Mouse (Mus musculus) colon, adult 2 months (tissue): ENCODE measurements around the gene Slc11a2. TPM values are rescaled to one million over a fixed set of nuclear protein-coding genes. Genes with fewer than 3 reads are reported as not detected.

Experiments
- polyA plus RNA-seq: library from polyadenylated mRNA; depleted of rRNA; stranded (reverse); fragments of >200 nt; gene quantifications from 2 replicates; pipeline ENCODE4 v1.2.3, GENCODE M21; 2012; rRNA removed

The Slc11a2 gene
- 33.4 and 40.0 TPM in 2 replicates for polyA plus RNA-seq

GRCm38 (mm10) chr15:100424396-100425122 lies at the start of gene Slc11a2:
TSS of gene Slc11a2 (minus strand) at chr15:100425072.

GRCm38 (mm10) chr15:100468295-100469188 lies 43.7 kb upstream of the Slc11a2 start, which contains the start of gene Letmd1:
TSS of gene Letmd1 (plus strand) at chr15:100469023.

GRCm38 (mm10) chr15:100421758-100422197 lies 3.1 kb downstream of the Slc11a2 start, which contains the start of gene Gm5475:
TSS of gene Gm5475 (plus strand) at chr15:100422147.

GRCm38 (mm10) chr15:100364242-100364641 lies 60.6 kb downstream of the Slc11a2 start, which contains the start of gene Higd1c:
TSS of gene Higd1c (plus strand) at chr15:100364542.

GRCm38 (mm10) chr15:100352711-100353250 lies 72.1 kb downstream of the Slc11a2 start, which contains the start of the genes Methig1 and Mettl7a2:
TSS of gene Methig1 (plus strand) at chr15:100353149.
TSS of gene Mettl7a2 (plus strand) at chr15:100353200.

Other genes starting within 250 kb of the Slc11a2 start
- 33.6 and 37.1 TPM in 2 replicates for gene Atf1, start 197.3 kb downstream of the Slc11a2 start, polyA plus RNA-seq
- gene Tmprss12, start 144.2 kb downstream of the Slc11a2 start, polyA plus RNA-seq = 0.21 and 0.23 TPM in 2 replicates
- 83.1 and 83.6 TPM in 2 replicates for gene Mettl7a1, start 120.9 kb downstream of the Slc11a2 start, polyA plus RNA-seq
- gene Mettl7a3, start 90.1 kb downstream of the Slc11a2 start, polyA plus RNA-seq = 2.6 and 3.4 TPM in 2 replicates
- gene Methig1, start 71.9 kb downstream of the Slc11a2 start, polyA plus RNA-seq = 1.4 and 2.2 TPM in 2 replicates
- gene Mettl7a2, start 71.9 kb downstream of the Slc11a2 start, polyA plus RNA-seq = 9.7 and 18.0 TPM in 2 replicates
- not detected in 2 replicates for gene Higd1c, start 60.5 kb downstream of the Slc11a2 start, polyA plus RNA-seq
- 0.07 TPM in 1 of 2 replicates, not detected in the other for gene Gm5475, start 2.9 kb downstream of the Slc11a2 start, polyA plus RNA-seq
- gene Letmd1, start 44.0 kb upstream of the Slc11a2 start, polyA plus RNA-seq = 41.4 and 44.8 TPM in 2 replicates
- gene Csrnp2, start 70.4 kb upstream of the Slc11a2 start, polyA plus RNA-seq = 2.1 and 2.4 TPM in 2 replicates
- gene Tfcp2, start 126.9 kb upstream of the Slc11a2 start, polyA plus RNA-seq = 4.6 and 8.1 TPM in 2 replicates
- gene Pou6f1, start 174.9 kb upstream of the Slc11a2 start, polyA plus RNA-seq = 11.7 and 16.0 TPM in 2 replicates
- 669 and 1,069 TPM in 2 replicates for gene Dazap2, start 190.3 kb upstream of the Slc11a2 start, polyA plus RNA-seq
- 557 and 585 TPM in 2 replicates for gene Smagp, start 211.9 kb upstream of the Slc11a2 start, polyA plus RNA-seq
- 3.6 and 4.2 TPM in 2 replicates for gene Bin2, start 244.5 kb upstream of the Slc11a2 start, polyA plus RNA-seq